Mouse (Mus musculus) lung, embryonic 16.5 days (tissue): Measurements from ENCODE around the gene Sema5b. TPM values are rescaled to one million over a fixed set of nuclear protein-coding genes. Genes with fewer than 3 reads are reported as not detected.
A peak's percentile ranks its signal among the peaks of the same experiment; 100 is the strongest.

Experiments used
- ATAC-seq: fragments of 200-750 bp; cut with Nextera tagmentation; 2 replicates; pipeline ENCODE4 v1.8.0; 2017; ENCODE audit warnings: low read depth, mild to moderate bottlenecking, moderate library complexity
- H3K27ac ChIP-seq: fragments of 300-500 bp; sonication (generic); 2 replicates; pipeline ENCODE4 v1.5.1; 2014; ENCODE audit warnings: mild to moderate bottlenecking, control low read depth, low read length
- H3K27me3 ChIP-seq: fragments of 300-500 bp; sonication (generic); 2 replicates; pipeline ENCODE4 v1.6.1; 2014; ENCODE audit warnings: low read depth, low read length, mixed read lengths; ENCODE audit not compliant: control insufficient read depth, insufficient read depth
- H3K36me3 ChIP-seq: fragments of 300-500 bp; sonication (generic); 2 replicates; pipeline ENCODE4 v1.6.1; 2014; ENCODE audit warnings: low read length; ENCODE audit not compliant: control insufficient read depth, insufficient read depth
- H3K4me1 ChIP-seq: fragments of 300-500 bp; sonication (generic); replicated peaks from 2 replicates; pipeline ENCODE4 v1.6.1; 2014; ENCODE audit warnings: low read length, mixed read lengths; ENCODE audit not compliant: control insufficient read depth, insufficient read depth
- H3K4me2 ChIP-seq: fragments of 300-500 bp; sonication (generic); 2 replicates; pipeline ENCODE4 v1.6.1; 2014; ENCODE audit warnings: low read depth, low read length, control low read depth
- H3K4me3 ChIP-seq: fragments of 300-500 bp; sonication (generic); 2 replicates; pipeline ENCODE4 v1.5.1; 2014; ENCODE audit warnings: mild to moderate bottlenecking, low read length, control low read depth
- H3K9ac ChIP-seq: fragments of 300-500 bp; sonication (generic); 2 replicates; pipeline ENCODE4 v1.6.1; 2014; ENCODE audit warnings: low read length, control low read depth
- H3K9me3 ChIP-seq: fragments of 300-500 bp; sonication (generic); 2 replicates; pipeline ENCODE4 v1.6.1; 2016; ENCODE audit warnings: low read length; ENCODE audit not compliant: control insufficient read depth
- WGBS: fragments of 180-500 bp; shearing (Covaris S2); extraction: QIAGEN DNeasy Blood & Tissue Kit; methylation state at CpG from one replicate; pipeline ENCODE4 v1.1.7; 2014; 5-methylcytosine and 5-hydroxymethylcytosine counted together
- polyA plus RNA-seq: library from polyadenylated mRNA; unstranded; fragments of >200 nt; fragmentation: Nextera tagmentation; extraction: Ambion mirVana; gene quantifications from 2 replicates; pipeline ENCODE4 v1.2.1, GENCODE M21; 2015

Sema5b gene
- polyA plus RNA-seq, 1 experiment from 2014 or later, result 2.4 TPM

DNA sequence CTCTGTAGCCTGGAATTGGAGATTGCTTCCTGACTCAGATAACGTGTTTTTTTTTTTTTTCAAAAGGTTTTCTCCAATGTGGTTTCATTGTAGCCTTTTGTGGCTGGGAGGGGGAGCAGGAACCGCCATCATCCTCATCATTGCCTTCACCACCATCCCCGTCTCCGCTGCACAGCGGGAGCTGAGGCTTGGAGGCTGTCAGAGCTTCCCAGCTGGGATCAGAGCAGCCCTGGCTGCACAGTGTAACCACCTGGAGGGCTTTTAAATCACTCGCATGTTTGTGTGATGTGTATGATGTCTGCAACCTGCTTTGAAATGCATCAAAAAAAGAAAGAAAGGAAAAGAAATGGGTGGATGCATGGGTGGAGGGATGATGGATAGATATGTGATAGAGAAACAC is 57.0 kb downstream of the Sema5b start:
- peaks cover 4% of the 10 kb centered on the region for H3K9me3 ChIP-seq
- no peak overlapping the region for H3K4me3 ChIP-seq
- H3K4me2 ChIP-seq, result no peak overlapping the region
- no peaks in the 10 kb centered on the region for H3K36me3 ChIP-seq
- no peak for ATAC-seq
- H3K27me3 ChIP-seq, result no peaks in the 10 kb centered on the region
- no peaks in the 10 kb centered on the region; the same call in 1 of the 2 replicates for H3K4me1 ChIP-seq
- WGBS, result 24% methylated on average over 6 of the region's 6 CpGs
- H3K9ac ChIP-seq, result no peak overlapping the region
- no peak overlapping the region for H3K27ac ChIP-seq

DNA sequence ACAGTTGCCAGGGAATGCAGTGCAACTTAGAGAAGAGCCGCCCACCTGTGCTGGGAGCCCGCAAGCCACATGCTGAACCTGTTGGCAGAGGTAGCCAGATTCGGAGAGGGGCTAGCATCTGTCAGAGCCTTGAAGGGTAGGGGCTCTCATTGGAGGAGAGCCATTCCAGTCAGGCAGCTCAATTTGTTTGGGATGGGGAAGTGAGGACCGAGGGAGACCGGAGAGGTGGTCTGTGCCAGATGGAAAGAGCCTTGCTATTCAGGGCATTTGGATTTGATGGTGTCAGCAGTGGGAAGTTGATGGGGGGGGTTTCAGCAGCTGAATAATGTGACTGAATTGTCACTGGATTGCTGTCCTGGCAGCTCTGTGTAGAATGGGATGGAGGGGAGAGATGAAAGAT is 57.9 kb downstream of the Sema5b start:
- H3K27me3 ChIP-seq, result no peaks in the 10 kb centered on the region
- no peak overlapping the region for H3K4me3 ChIP-seq
- 57% methylated on average over 5 of the region's 5 CpGs for WGBS
- no peak overlapping the region for H3K9ac ChIP-seq
- H3K9me3 ChIP-seq, result no peaks in the 10 kb centered on the region
- no peak overlapping the region for H3K4me2 ChIP-seq
- peaks cover 3% of the 10 kb centered on the region; the same call in 1 of the 2 replicates for H3K4me1 ChIP-seq
- H3K27ac ChIP-seq, result no peak overlapping the region
- no peak for ATAC-seq
- H3K36me3 ChIP-seq, result no peaks in the 10 kb centered on the region

DNA sequence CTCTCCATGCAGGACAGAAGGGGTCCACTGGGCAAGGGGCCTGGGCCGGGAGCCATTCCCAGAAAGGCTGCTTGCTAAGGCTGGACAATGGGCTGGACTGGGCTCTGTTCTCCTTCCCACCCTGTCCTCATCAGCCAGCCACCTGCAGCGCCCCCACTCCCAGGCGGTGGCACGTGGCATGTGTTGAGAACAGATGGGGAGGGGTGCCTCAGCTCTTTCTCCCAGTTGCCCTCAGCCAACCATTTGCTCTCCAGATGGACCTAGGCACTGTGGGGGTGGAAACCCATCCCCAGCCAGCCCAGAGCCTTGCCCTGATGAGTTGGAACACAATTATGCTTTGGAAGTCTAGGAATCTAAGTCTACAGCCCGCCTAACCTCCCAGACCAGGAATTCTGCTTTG is 59.3 kb downstream of the Sema5b start:
- Histone ChIP-seq H3K4me2 (no peak overlapping the region), H3K27ac (no peak overlapping the region), H3K9ac (no peak overlapping the region), H3K4me3 (no peak overlapping the region), H3K27me3 (no peaks in the 10 kb centered on the region), H3K36me3 (no peaks in the 10 kb centered on the region), H3K4me1 (peaks cover 5% of the 10 kb centered on the region), H3K9me3 (no peaks in the 10 kb centered on the region)
- no peak for ATAC-seq
- 60% methylated on average over 5 of the region's 5 CpGs for WGBS

GRCm38 (mm10) chr16:35601426-35601825 is 60.5 kb downstream of the Sema5b start:
- H3K27me3 ChIP-seq, result no peaks in the 10 kb centered on the region
- 91% methylated on average over 6 of the region's 6 CpGs for WGBS

DNA sequence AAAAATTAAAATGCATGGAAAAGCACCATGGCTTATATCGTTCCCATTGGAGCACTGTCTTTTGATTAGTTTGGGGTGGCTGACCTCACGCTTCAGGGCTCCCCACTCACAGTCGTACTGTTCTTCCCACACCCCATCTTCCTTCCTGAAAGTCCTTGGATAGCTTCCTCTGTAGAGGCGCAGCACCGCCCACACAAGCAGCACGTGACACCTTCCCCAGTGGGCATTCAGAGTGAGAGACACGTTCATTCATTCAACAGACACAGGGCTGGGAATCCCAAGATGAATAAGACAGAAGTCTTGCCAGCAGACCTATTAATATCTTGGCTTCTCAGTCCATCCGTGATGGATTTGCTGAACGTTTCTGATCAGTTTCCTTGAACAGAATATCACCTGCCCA is 61.6 kb downstream of the Sema5b start:
- Histone ChIP-seq H3K4me2 (no peak overlapping the region), H3K36me3 (no peaks in the 10 kb centered on the region), H3K4me3 (no peak overlapping the region), H3K9me3 (no peaks in the 10 kb centered on the region), H3K27ac (no peak overlapping the region), H3K27me3 (no peaks in the 10 kb centered on the region), H3K9ac (no peak overlapping the region), H3K4me1 (peaks cover 5% of the 10 kb centered on the region; the same call in 1 of the 2 replicates)
- no peak for ATAC-seq
- WGBS, result 62% methylated on average over 9 of the region's 9 CpGs

More at GRCm38 (mm10) chr16:35601426-35601825, 60.5 kb downstream of the Sema5b start:
- Histone ChIP-seq H3K9me3 (no peaks in the 10 kb centered on the region), H3K4me2 (no peak overlapping the region), H3K9ac (no peak overlapping the region), H3K4me1 (peaks cover 5% of the 10 kb centered on the region), H3K36me3 (no peaks in the 10 kb centered on the region), H3K4me3 (no peak overlapping the region), H3K27ac (no peak overlapping the region)
- ATAC-seq, result no peak

- no peak overlapping the region for H3K9ac ChIP-seq
- WGBS, result 40% methylated on average over 20 of the region's 20 CpGs
- peaks cover 5% of the 10 kb centered on the region; the same call in 1 of the 2 replicates for H3K4me1 ChIP-seq
- H3K4me2 ChIP-seq, result no peak overlapping the region
- peak; percentile 82 for ATAC-seq
- H3K9me3 ChIP-seq, result no peaks in the 10 kb centered on the region
- no peak overlapping the region for H3K4me3 ChIP-seq
- H3K27me3 ChIP-seq, result no peaks in the 10 kb centered on the region
- no peaks in the 10 kb centered on the region for H3K36me3 ChIP-seq
- no peak overlapping the region for H3K27ac ChIP-seq
These were observed 63.0 kb downstream of the Sema5b start for GRCm38 (mm10) chr16:35603729-35604522.

DNA sequence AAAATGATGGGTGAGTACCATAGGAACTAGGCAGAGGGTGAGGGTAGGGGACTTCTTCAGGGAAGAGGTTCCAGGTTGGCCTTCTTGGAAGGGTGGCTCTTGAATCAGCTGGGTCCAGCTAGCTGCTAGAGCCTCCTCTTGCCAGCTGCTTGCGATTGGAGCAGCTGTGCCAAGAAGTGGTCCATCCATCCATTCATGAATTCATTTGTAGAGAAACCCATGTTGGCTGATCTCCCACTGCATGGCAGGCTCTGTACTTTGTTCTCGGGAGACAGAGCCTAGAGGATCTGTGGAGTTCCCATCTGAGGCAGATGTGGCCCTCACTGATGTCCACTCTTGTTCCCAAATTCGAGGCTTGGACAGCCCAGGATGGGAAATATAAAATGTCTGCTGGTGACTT is 66.3 kb downstream of the Sema5b start:
- Histone ChIP-seq H3K4me3 (no peak overlapping the region), H3K4me2 (no peak overlapping the region), H3K27me3 (no peaks in the 10 kb centered on the region), H3K9me3 (no peaks in the 10 kb centered on the region), H3K4me1 (peaks cover 5% of the 10 kb centered on the region; the same call in 1 of the 2 replicates), H3K27ac (no peak overlapping the region), H3K9ac (no peak overlapping the region), H3K36me3 (no peaks in the 10 kb centered on the region)
- ATAC-seq, result no peak
- 72% methylated on average over 3 of the region's 3 CpGs for WGBS

DNA sequence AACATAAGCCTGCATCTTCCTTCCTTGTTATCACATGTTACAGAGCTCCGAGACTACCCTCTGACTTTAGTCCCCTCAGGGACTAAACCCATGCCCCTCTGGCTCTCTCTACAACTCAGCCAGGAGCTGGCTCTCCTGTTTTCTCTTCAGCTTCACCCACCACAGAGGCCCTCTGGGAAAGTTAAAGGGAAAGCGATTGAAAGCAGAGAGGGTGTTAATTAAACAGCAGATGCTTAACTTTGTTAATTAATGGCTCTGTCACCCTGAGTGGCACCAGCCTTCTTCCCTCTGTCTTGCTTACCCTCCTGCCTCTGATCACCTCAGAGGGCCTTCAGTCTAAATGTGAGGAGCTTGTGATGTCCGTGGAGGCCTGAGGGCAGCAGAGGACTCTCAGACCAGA is 67.3 kb downstream of the Sema5b start:
- Histone ChIP-seq H3K4me1 (peaks cover 5% of the 10 kb centered on the region; the same call in 1 of the 2 replicates), H3K4me2 (no peak overlapping the region), H3K9me3 (no peaks in the 10 kb centered on the region), H3K9ac (no peak overlapping the region), H3K27me3 (no peaks in the 10 kb centered on the region), H3K27ac (no peak overlapping the region), H3K4me3 (no peak overlapping the region), H3K36me3 (no peaks in the 10 kb centered on the region)
- ATAC-seq, result no peak
- 56% methylated on average over 3 of the region's 3 CpGs for WGBS

DNA sequence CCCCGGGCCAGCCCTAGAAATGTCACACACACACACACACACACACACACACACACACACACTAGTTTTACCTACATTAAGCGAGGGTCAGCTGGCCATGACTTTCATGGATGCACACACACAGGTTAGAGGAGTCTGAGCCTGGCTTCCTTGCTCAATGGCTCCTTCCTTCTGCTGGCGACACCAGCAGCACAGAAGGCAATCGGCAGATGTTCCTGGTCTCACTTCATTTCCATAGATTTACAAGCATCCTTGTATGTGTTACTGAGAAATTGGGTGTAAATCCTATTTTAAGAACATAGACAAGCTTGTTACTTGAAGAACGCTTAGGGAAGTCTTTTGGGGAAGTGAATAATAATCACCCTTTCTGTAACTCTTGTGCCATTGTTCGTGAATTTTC is 68.6 kb downstream of the Sema5b start:
- 46% methylated on average over 6 of the region's 6 CpGs for WGBS
- H3K4me2 ChIP-seq, result no peak overlapping the region
- H3K27ac ChIP-seq, result no peak overlapping the region
- no peak overlapping the region for H3K9ac ChIP-seq
- peaks cover 8% of the 10 kb centered on the region for H3K4me1 ChIP-seq
- H3K27me3 ChIP-seq, result no peaks in the 10 kb centered on the region
- H3K4me3 ChIP-seq, result no peak overlapping the region
- no peak for ATAC-seq
- no peaks in the 10 kb centered on the region for H3K36me3 ChIP-seq
- no peaks in the 10 kb centered on the region for H3K9me3 ChIP-seq
